Mouse (Mus musculus) 3134 (cell line): ENCODE measurements around the gene Olfr8.
"Not testable (repeated sequence)": the region's sequence is repeated elsewhere in the genome, so short reads cannot be mapped to it uniquely, and the experiment has no call there.

Experiments used
- DNase-seq: peaks from one replicate; pipeline ENCODE4 v3.0.0-alpha.2; 2011; ENCODE audit warnings: low spot score; ENCODE audit not compliant: insufficient read length; ENCODE audit errors: extremely low read depth

The Olfr8 gene

GRCm38 (mm10) chr10:78950336-78950735, at the start of gene Olfr8:
Gene Olfr8, plus strand, starts transcription at chr10:78950636.
- DNase-seq, result not testable (repeated sequence)

- not testable (repeated sequence) for DNase-seq
These were observed 37.6 kb upstream of the Olfr8 start, which contains the start of gene Olfr1354 for GRCm38 (mm10) chr10:78912871-78913270. Gene Olfr1354, plus strand, starts transcription at chr10:78913171.

- not testable (repeated sequence) for DNase-seq
These were observed 12.6 kb downstream of the Olfr8 start, which contains the start of gene Olfr1353 for GRCm38 (mm10) chr10:78963009-78963408. Gene Olfr1353, plus strand, starts transcription at chr10:78963309.

- DNase-seq, result no peak
These were observed 30.3 kb downstream of the Olfr8 start, which contains the start of gene Olfr1352 for GRCm38 (mm10) chr10:78980750-78981149. Gene Olfr1352, plus strand, starts transcription at chr10:78981050.
